Mouse (Mus musculus) small intestine, adult 2 months (tissue): ENCODE measurements around the gene Dhx33. TPM values are rescaled to one million over a fixed set of nuclear protein-coding genes. Genes with fewer than 3 reads are reported as not detected.

Experiments
- H3K27ac ChIP-seq: fragments of 200-500 bp; 2 replicates; pipeline ENCODE4 v1.5.1; 2012; ENCODE audit warnings: low read depth, low read length, control low read depth, inconsistent platforms; ENCODE audit not compliant: insufficient read depth
- H3K27me3 ChIP-seq: fragments of 200-500 bp; 2 replicates; pipeline ENCODE4 v1.6.1; 2012; ENCODE audit warnings: mild to moderate bottlenecking, moderate library complexity, low read length, inconsistent platforms; ENCODE audit not compliant: control insufficient read depth, insufficient read depth
- H3K36me3 ChIP-seq: fragments of 200-500 bp; 2 replicates; pipeline ENCODE4 v1.6.1; 2012; ENCODE audit warnings: mild to moderate bottlenecking, low read length, control low read depth, inconsistent platforms; ENCODE audit not compliant: control insufficient read depth, insufficient read depth
- H3K4me1 ChIP-seq: fragments of 200-500 bp; 2 replicates; pipeline ENCODE4 v1.6.1; 2012; ENCODE audit warnings: low read length, inconsistent platforms, mixed read lengths; ENCODE audit not compliant: control insufficient read depth, insufficient read depth, insufficient read length
- H3K4me3 ChIP-seq: fragments of 200-500 bp; 2 replicates; pipeline ENCODE4 v1.5.1; 2012; ENCODE audit warnings: low read depth, mild to moderate bottlenecking, control low read depth, inconsistent platforms, low read length, moderate library complexity
- CTCF ChIP-seq: fragments of 200-500 bp; IDR thresholded peaks from 2 replicates; pipeline ENCODE4 v1.5.1; 2012; ENCODE audit warnings: low read depth, mild to moderate bottlenecking, control low read depth, inconsistent platforms, low read length, moderate library complexity, mixed read lengths; ENCODE audit not compliant: insufficient replicate concordance, insufficient read length; ENCODE audit errors: extremely low read depth
- POLR2A ChIP-seq: fragments of 200-500 bp; IDR thresholded peaks from 2 replicates; pipeline ENCODE4 v1.6.1; 2012; ENCODE audit warnings: low read depth, mild to moderate bottlenecking, control low read depth, inconsistent platforms, low read length, moderate library complexity
- whole genome bisulfite sequencing: fragments of 180-500 bp; shearing (Covaris S2); methylation state at CpG from one replicate; pipeline ENCODE4 v1.1.7; 2018; 5-methylcytosine and 5-hydroxymethylcytosine counted together
- polyA plus RNA-seq: library from polyadenylated mRNA; depleted of rRNA; stranded (reverse); fragments of >200 nt; gene quantifications from 2 replicates; pipeline ENCODE4 v1.2.3, GENCODE M21; 2012; rRNA removed

Dhx33 gene
- polyA plus RNA-seq: 3.9 and 8.2 TPM in 2 replicates

DNA sequence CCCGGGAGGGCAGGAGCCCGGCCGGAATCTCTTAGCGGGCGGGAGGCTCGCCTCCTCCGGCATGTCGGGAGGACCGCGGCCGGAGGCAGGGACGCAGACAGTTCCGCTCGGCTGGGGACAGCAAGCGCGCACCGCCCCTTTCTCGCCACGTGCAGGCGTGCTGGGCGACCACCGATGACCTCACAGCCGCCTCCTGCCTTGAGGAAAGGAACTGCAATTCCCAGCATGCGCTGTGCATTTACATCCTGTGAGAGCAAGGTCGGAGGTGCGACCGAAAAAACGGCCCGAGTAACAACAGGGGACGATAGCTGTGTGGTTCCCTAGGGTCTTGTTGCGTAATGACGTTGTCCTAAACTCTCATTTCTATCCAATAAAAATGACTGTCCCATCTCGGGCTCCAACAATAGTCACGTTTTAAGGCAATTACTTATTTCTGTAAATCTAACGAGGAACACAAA lies at the start of gene Dhx33:
TSS of gene Dhx33 (minus strand) at position 122 of the 458 bp plus-strand sequence.
- peaks cover 8% of the 10 kb centered on the region; the same call in 1 of the 2 replicates for H3K4me1 ChIP-seq
- peaks cover 13% of the 10 kb centered on the region for H3K36me3 ChIP-seq
- TF ChIP-seq CTCF (no peak), POLR2A (peak; percentile 43)
- under 1% methylated on average over 35 of the region's 35 CpGs for WGBS
- 0 out of 2 replicates have a peak within 1 kb of the TSS, but pooled peaks have one; percentile 23 for H3K27ac ChIP-seq
- peak within 1 kb of the TSS; percentile 97 for H3K4me3 ChIP-seq
- H3K27me3 ChIP-seq: no peaks in the 10 kb centered on the region

- 5% methylated on average over 1 of the region's 1 CpGs for WGBS
- H3K36me3 ChIP-seq: no peaks in the 10 kb centered on the region
- no peak for TF ChIP-seq POLR2A
- TF ChIP-seq CTCF: no peak
- no peak overlapping the region for H3K4me3 ChIP-seq
- H3K4me1 ChIP-seq: no peaks in the 10 kb centered on the region
- H3K27me3 ChIP-seq: no peaks in the 10 kb centered on the region
- no peak overlapping the region for H3K27ac ChIP-seq
Measured at GRCm38 (mm10) chr11:71052554-71052953, 48.3 kb upstream of the Dhx33 start.

DNA sequence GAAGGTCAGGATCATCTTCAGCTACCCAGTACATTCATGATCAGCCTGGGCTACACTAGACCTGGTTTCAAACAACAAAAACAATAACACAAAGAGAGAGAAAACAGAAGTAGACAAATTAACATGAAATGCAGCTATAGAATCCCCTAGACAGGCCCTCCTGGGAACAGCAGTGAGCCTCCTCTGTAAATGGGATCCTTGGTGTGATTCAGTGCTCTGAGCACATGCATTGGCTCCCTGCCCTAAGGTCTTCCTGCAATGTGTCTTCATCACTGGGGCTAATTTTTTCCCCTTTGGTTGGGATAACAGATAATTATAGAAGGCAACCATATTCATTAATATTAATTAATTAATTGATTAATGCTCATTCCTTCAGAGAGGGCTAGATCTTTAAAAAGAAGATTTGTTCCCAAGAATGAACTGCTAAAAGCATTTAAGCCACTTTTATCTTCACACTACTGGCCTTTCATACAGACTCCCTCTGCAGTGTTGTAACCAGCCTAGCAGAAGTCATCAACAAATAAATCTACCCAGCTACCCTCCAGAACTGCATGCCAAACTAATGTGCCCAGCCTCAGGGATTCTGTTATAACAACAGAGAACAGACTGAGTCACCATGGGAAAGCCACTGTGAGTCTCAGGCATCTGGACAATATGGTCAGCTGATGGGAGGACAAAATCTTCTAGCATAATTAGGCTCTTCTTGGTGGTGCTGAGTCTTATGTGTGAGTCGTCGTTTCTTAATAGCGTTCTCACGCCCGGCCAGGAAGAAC lies 35.5 kb upstream of the Dhx33 start:
- H3K27ac ChIP-seq: no peak overlapping the region
- no peaks in the 10 kb centered on the region for H3K27me3 ChIP-seq
- H3K36me3 ChIP-seq: no peaks in the 10 kb centered on the region
- no peaks in the 10 kb centered on the region for H3K4me1 ChIP-seq
- no peak overlapping the region for H3K4me3 ChIP-seq
- 98% methylated on average over 5 of the region's 5 CpGs for WGBS
- no peak for TF ChIP-seq CTCF

DNA sequence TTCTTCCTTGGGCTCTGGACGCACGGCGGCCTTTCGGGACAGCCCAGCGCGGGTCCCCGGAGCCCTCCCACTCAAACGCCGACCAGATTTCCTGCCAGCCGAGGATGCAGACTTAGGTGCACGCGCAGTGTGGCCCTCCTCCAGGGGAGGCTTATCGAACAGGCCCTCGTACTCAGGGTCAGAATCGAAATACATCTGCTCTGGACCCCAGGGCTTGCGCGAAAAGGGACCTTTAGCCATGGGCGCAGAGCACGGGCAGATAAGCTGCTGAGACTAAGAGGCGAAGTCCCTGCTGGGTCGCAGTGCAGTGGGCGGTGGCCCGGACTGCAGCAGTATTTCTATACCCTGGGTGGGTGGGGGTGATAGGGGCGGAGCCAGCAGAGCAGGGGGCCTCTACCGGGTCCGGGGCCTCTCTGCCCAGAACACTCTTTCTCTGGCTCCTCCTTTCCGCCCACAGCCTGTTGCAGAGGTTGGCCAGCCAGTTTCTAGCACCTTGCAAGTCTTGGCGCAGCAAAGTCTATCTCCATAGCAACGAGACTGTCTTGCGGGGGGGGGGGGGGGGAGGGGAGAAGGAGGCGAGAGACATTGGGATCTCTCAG lies 29.0 kb upstream of the Dhx33 start, which contains the start of gene 6330403K07Rik:
TSS of gene 6330403K07Rik (minus strand) at position 351 of the 599 bp plus-strand sequence.
- no peak within 1 kb of the TSS for H3K27ac ChIP-seq
- TF ChIP-seq POLR2A: no peak
- TF ChIP-seq CTCF: no peak
- no peaks in the 10 kb centered on the region for H3K4me1 ChIP-seq
- peak within 1 kb of the TSS; percentile 37 for H3K4me3 ChIP-seq
- H3K36me3 ChIP-seq: peaks cover 1% of the 10 kb centered on the region; the same call in 1 of the 2 replicates
- WGBS: 2% methylated on average over 31 of the region's 31 CpGs
- peaks cover 3% of the 10 kb centered on the region; the same call in 1 of the 2 replicates for H3K27me3 ChIP-seq

DNA sequence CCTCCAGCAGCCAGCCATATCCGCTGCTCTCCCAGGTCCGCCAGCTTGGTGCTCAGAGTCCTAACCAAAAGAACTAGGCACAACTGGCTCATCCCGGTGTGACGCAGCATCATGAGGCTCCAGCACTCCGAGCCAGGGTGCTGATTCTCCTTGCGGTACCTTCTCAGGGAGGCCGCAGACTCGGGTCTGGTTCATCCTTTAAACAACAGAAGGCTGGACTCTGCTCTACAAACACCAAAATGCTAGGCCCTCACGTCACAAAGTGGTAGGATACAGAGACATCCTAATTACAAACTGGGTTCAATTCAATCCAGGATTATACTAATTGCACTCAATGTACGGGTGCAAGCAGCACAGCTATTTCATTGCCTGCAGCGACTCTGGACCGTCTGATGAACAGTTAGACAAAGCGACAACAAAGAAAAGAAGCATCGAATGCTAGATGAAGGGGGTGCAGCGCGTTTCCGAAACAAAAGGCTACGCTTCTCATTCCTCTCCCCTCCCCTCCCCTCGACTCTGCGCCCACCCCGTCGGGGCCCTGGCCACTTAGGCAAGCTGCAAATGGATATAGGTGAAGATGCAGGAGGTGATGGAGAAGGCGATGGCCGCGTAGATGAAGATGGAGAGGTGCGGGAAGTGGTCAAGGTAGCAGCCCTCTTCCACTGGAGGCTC lies 28.4 kb upstream of the Dhx33 start:
- no peak for TF ChIP-seq POLR2A
- TF ChIP-seq CTCF: no peak
- H3K27ac ChIP-seq: no peak overlapping the region
- H3K36me3 ChIP-seq: peaks cover 4% of the 10 kb centered on the region; the same call in 1 of the 2 replicates
- peak overlapping the region; percentile 37 for H3K4me3 ChIP-seq
- H3K4me1 ChIP-seq: no peaks in the 10 kb centered on the region
- H3K27me3 ChIP-seq: peaks cover 3% of the 10 kb centered on the region; the same call in 1 of the 2 replicates
- WGBS: 21% methylated on average over 26 of the region's 26 CpGs

DNA sequence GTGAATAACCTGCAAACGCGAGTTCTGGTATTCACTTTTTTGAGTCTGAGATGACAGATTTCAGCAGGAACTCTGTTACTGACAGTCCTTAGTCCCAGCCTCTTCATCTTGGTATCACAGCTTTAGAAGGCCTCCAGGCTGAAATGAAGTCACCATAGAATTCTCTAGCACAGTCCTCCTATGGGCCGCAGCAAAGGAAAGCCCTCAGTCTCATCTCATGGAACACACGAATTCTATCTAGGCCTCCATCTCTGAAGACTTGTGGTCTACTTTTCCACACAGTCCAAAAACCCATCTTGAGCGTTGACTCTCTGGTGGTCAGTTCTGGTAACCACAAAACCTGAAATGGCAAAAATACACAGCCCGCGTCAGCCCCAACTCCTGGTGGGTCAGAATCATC lies 27.8 kb upstream of the Dhx33 start:
- WGBS: 75% methylated on average over 7 of the region's 7 CpGs
- Histone ChIP-seq H3K36me3 (peaks cover 8% of the 10 kb centered on the region), H3K27ac (no peak overlapping the region), H3K4me3 (no peak overlapping the region), H3K27me3 (peaks cover 3% of the 10 kb centered on the region; the same call in 1 of the 2 replicates), H3K4me1 (no peaks in the 10 kb centered on the region)
- no peak for TF ChIP-seq CTCF
- TF ChIP-seq POLR2A: no peak
